Mouse (Mus musculus): Measurements from ENCODE around the gene Kpna4. TPM values are rescaled to one million over a fixed set of nuclear protein-coding genes. Genes with fewer than 3 reads are reported as not detected.

Gene Kpna4
- polyA plus RNA-seq, 2 experiments = 25.6 to 34.3 TPM

- 74% methylated on average over 3 of the region's 3 CpGs for WGBS
- no peak for TF ChIP-seq POLR2A (IDR thresholded peaks at IDR 0.05; ENCODE audit: borderline replicate concordance, extremely low read depth, insufficient read depth, insufficient read length)
- H3K4me3 ChIP-seq (replicated peaks; ENCODE audit: low read length) = no peak overlapping the region
- ATAC-seq (ENCODE audit: low FRiP score, low read depth) = no peak
- H3K36me3 ChIP-seq (ENCODE audit: control insufficient read depth, insufficient read depth, low read length) = no peaks in the 10 kb centered on the region
- no peak overlapping the region for H3K9ac ChIP-seq (ENCODE audit: low read depth, low read length, severe bottlenecking)
- DNase-seq (ENCODE audit: low spot score) = no peak
- H3K4me2 ChIP-seq (replicated peaks; ENCODE audit: low read depth, low read length, severe bottlenecking) = no peak overlapping the region
- no peaks in the 10 kb centered on the region for H3K27me3 ChIP-seq (ENCODE audit: control insufficient read depth, insufficient read depth, low read length)
- no peak overlapping the region for H3K27ac ChIP-seq (replicated peaks; ENCODE audit: low read depth, low read length)
- no peaks in the 10 kb centered on the region for H3K9me3 ChIP-seq (ENCODE audit: control insufficient read depth, low read length)
- H3K4me1 ChIP-seq (ENCODE audit: control insufficient read depth, insufficient read depth, low read length) = no peaks in the 10 kb centered on the region
Measured at GRCm38 (mm10) chr3:69150921-69151320, 24.0 kb upstream of the Kpna4 start.

- Histone ChIP-seq H3K4me1 (ENCODE audit: control insufficient read depth, insufficient read depth, low read length) (no peaks in the 10 kb centered on the region), H3K9ac (ENCODE audit: low read depth, low read length, severe bottlenecking) (no peak overlapping the region), H3K27ac (replicated peaks; ENCODE audit: low read depth, low read length) (no peak overlapping the region), H3K27me3 (ENCODE audit: control insufficient read depth, insufficient read depth, low read length) (no peaks in the 10 kb centered on the region), H3K9me3 (ENCODE audit: control insufficient read depth, low read length) (no peaks in the 10 kb centered on the region), H3K4me2 (replicated peaks; ENCODE audit: low read depth, low read length, severe bottlenecking) (no peak overlapping the region), H3K36me3 (ENCODE audit: control insufficient read depth, insufficient read depth, low read length) (no peaks in the 10 kb centered on the region), H3K4me3 (replicated peaks; ENCODE audit: low read length) (no peak overlapping the region)
- ATAC-seq (ENCODE audit: low FRiP score, low read depth) (no peak), DNase-seq (ENCODE audit: low spot score) (no peak)
- WGBS = 85% methylated on average over 7 of the region's 7 CpGs
- no peak for TF ChIP-seq POLR2A (IDR thresholded peaks at IDR 0.05; ENCODE audit: borderline replicate concordance, extremely low read depth, insufficient read depth, insufficient read length)
Measured at GRCm38 (mm10) chr3:69142372-69142994, 15.6 kb upstream of the Kpna4 start.

- Histone ChIP-seq H3K4me2 (replicated peaks; ENCODE audit: low read depth, low read length, severe bottlenecking) (no peak overlapping the region), H3K9ac (ENCODE audit: low read depth, low read length, severe bottlenecking) (no peak overlapping the region), H3K4me3 (replicated peaks; ENCODE audit: low read length) (no peak overlapping the region), H3K4me1 (ENCODE audit: control insufficient read depth, insufficient read depth, low read length) (no peaks in the 10 kb centered on the region), H3K27ac (replicated peaks; ENCODE audit: low read depth, low read length) (no peak overlapping the region), H3K27me3 (ENCODE audit: control insufficient read depth, insufficient read depth, low read length) (no peaks in the 10 kb centered on the region), H3K9me3 (ENCODE audit: control insufficient read depth, low read length) (no peaks in the 10 kb centered on the region), H3K36me3 (ENCODE audit: control insufficient read depth, insufficient read depth, low read length) (no peaks in the 10 kb centered on the region)
- WGBS = 85% methylated on average over 4 of the region's 4 CpGs
- no peak for DNase-seq (ENCODE audit: low spot score)
- no peak for ATAC-seq (ENCODE audit: low FRiP score, low read depth)
- no peak for TF ChIP-seq POLR2A (IDR thresholded peaks at IDR 0.05; ENCODE audit: borderline replicate concordance, extremely low read depth, insufficient read depth, insufficient read length)
Measured at GRCm38 (mm10) chr3:69140851-69141250, 13.9 kb upstream of the Kpna4 start.

- H3K27ac ChIP-seq (replicated peaks; ENCODE audit: low read depth, low read length) = no peak overlapping the region
- no peak overlapping the region for H3K4me3 ChIP-seq (replicated peaks; ENCODE audit: low read length)
- H3K9me3 ChIP-seq (ENCODE audit: control insufficient read depth, low read length) = no peaks in the 10 kb centered on the region
- 51% methylated on average over 6 of the region's 6 CpGs for WGBS
- no peaks in the 10 kb centered on the region for H3K36me3 ChIP-seq (ENCODE audit: control insufficient read depth, insufficient read depth, low read length)
- no peak for ATAC-seq (ENCODE audit: low FRiP score, low read depth)
- TF ChIP-seq POLR2A (IDR thresholded peaks at IDR 0.05; ENCODE audit: borderline replicate concordance, extremely low read depth, insufficient read depth, insufficient read length) = no peak
- no peak overlapping the region for H3K4me2 ChIP-seq (replicated peaks; ENCODE audit: low read depth, low read length, severe bottlenecking)
- no peak overlapping the region for H3K9ac ChIP-seq (ENCODE audit: low read depth, low read length, severe bottlenecking)
- no peaks in the 10 kb centered on the region for H3K27me3 ChIP-seq (ENCODE audit: control insufficient read depth, insufficient read depth, low read length)
- H3K4me1 ChIP-seq (ENCODE audit: control insufficient read depth, insufficient read depth, low read length) = no peaks in the 10 kb centered on the region
- no peak for DNase-seq (ENCODE audit: low spot score)
Measured at GRCm38 (mm10) chr3:69136059-69136458, 9.1 kb upstream of the Kpna4 start.

GRCm38 (mm10) chr3:69130973-69131372, 4.1 kb upstream of the Kpna4 start:
- WGBS = 83% methylated on average over 4 of the region's 4 CpGs
- H3K4me3 ChIP-seq (replicated peaks; ENCODE audit: low read length) = no peak overlapping the region
- no peak overlapping the region for H3K27ac ChIP-seq (replicated peaks; ENCODE audit: low read depth, low read length)
- no peak for DNase-seq (ENCODE audit: low spot score)
- no peaks in the 10 kb centered on the region for H3K4me1 ChIP-seq (ENCODE audit: control insufficient read depth, insufficient read depth, low read length)
- H3K27me3 ChIP-seq (ENCODE audit: control insufficient read depth, insufficient read depth, low read length) = no peaks in the 10 kb centered on the region
- TF ChIP-seq POLR2A (IDR thresholded peaks at IDR 0.05; ENCODE audit: borderline replicate concordance, extremely low read depth, insufficient read depth, insufficient read length) = no peak
- H3K4me2 ChIP-seq (replicated peaks; ENCODE audit: low read depth, low read length, severe bottlenecking) = no peak overlapping the region
- H3K9ac ChIP-seq (ENCODE audit: low read depth, low read length, severe bottlenecking) = no peak overlapping the region
- no peak for ATAC-seq (ENCODE audit: low FRiP score, low read depth)
- H3K36me3 ChIP-seq (ENCODE audit: control insufficient read depth, insufficient read depth, low read length) = no peaks in the 10 kb centered on the region
- H3K9me3 ChIP-seq (ENCODE audit: control insufficient read depth, low read length) = no peaks in the 10 kb centered on the region

Data from limb, embryonic 14.5 days (tissue).